Mouse (Mus musculus) mature B cell (primary cell): ENCODE measurements at regions not wholly inside any gene's neighbourhood (a gene's known extent, or its start where the extent isn't known, plus 50 kb on each side); places are given as distances from the start of the nearest gene placed in this dataset.

Experiments
- in situ Hi-C: fragments of 300-500 bp; cut with MboI; formaldehyde crosslinking; loops from 2 replicates; pipeline ENCODE4 v1.14.3; 2019

GRCm38 (mm10) chr14:31891500-31892185, 61.2 kb upstream of the Ankrd28 start:
- in situ Hi-C loops: no loop called here

- in situ Hi-C loops: no loop called here
These were observed 61.7 kb upstream of the Ankrd28 start for GRCm38 (mm10) chr14:31892186-31892510.

GRCm38 (mm10) chr14:31896500-31896899, 66.0 kb upstream of the Ankrd28 start:
- in situ Hi-C loops: no loop called here

- in situ Hi-C loops: no loop called here
These were observed 69.1 kb upstream of the Ankrd28 start for GRCm38 (mm10) chr14:31899504-31899903.

GRCm38 (mm10) chr14:31899906-31900305, 69.5 kb upstream of the Ankrd28 start:
- in situ Hi-C loops: no loop called here

GRCm38 (mm10) chr14:31901901-31902300, 71.5 kb upstream of the Ankrd28 start:
- in situ Hi-C loops: no loop called here

GRCm38 (mm10) chr14:31903664-31904063, 73.2 kb upstream of the Ankrd28 start:
- in situ Hi-C loops: no loop called here

- in situ Hi-C loops: no loop called here
These were observed 78.1 kb upstream of the Ankrd28 start for GRCm38 (mm10) chr14:31908591-31908990.

- in situ Hi-C loops: no loop called here
These were observed 78.8 kb upstream of the Ankrd28 start for GRCm38 (mm10) chr14:31909291-31909690.

GRCm38 (mm10) chr14:31910809-31911208, 80.4 kb upstream of the Ankrd28 start:
- in situ Hi-C loops: no loop called here

- in situ Hi-C loops: no loop called here
These were observed 88.0 kb upstream of the Ankrd28 start for GRCm38 (mm10) chr14:31918461-31918860.

- in situ Hi-C loops: no loop called here
These were observed 88.5 kb upstream of the Ankrd28 start for GRCm38 (mm10) chr14:31918921-31919320.

GRCm38 (mm10) chr14:31929161-31929707, 98.8 kb upstream of the Ankrd28 start:
- in situ Hi-C loops: no loop called here

GRCm38 (mm10) chr14:31930367-31930766, 98.4 kb upstream of the Galnt15 start:
- in situ Hi-C loops: no loop called here

- in situ Hi-C loops: no loop called here
These were observed 96.8 kb upstream of the Galnt15 start for GRCm38 (mm10) chr14:31931971-31932370.

- in situ Hi-C loops: no loop called here
These were observed 95.3 kb upstream of the Galnt15 start for GRCm38 (mm10) chr14:31933441-31933840.

- in situ Hi-C loops: no loop called here
These were observed 94.9 kb upstream of the Galnt15 start for GRCm38 (mm10) chr14:31933841-31934271.

- in situ Hi-C loops: no loop called here
These were observed 94.5 kb upstream of the Galnt15 start for GRCm38 (mm10) chr14:31934321-31934720.

GRCm38 (mm10) chr14:31934771-31935170, 94.0 kb upstream of the Galnt15 start:
- in situ Hi-C loops: no loop called here

- in situ Hi-C loops: no loop called here
These were observed 93.4 kb upstream of the Galnt15 start for GRCm38 (mm10) chr14:31935411-31935810.

GRCm38 (mm10) chr14:31936581-31936980, 92.2 kb upstream of the Galnt15 start:
- in situ Hi-C loops: no loop called here

- in situ Hi-C loops: no loop called here
These were observed 87.9 kb upstream of the Galnt15 start for GRCm38 (mm10) chr14:31940900-31941299.

- in situ Hi-C loops: no loop called here
These were observed 86.4 kb upstream of the Galnt15 start for GRCm38 (mm10) chr14:31942266-31942960.
